Mouse (Mus musculus) stomach, embryonic 15.5 days (tissue): ENCODE measurements around the gene Srpr. TPM values are rescaled to one million over a fixed set of nuclear protein-coding genes. Genes with fewer than 3 reads are reported as not detected.

Experiments
- ATAC-seq: fragments of 200-750 bp; cut with Nextera tagmentation; 2 replicates; pipeline ENCODE4 v1.8.0; 2017; ENCODE audit warnings: low read depth, moderate number of reproducible peaks, moderate TSS enrichment; ENCODE audit not compliant: insufficient read depth, low FRiP score
- H3K27ac ChIP-seq: fragments of 300-500 bp; sonication (generic); 2 replicates; pipeline ENCODE4 v1.5.1; 2015; ENCODE audit warnings: mild to moderate bottlenecking, inconsistent platforms
- H3K27me3 ChIP-seq: fragments of 300-500 bp; sonication (generic); replicated peaks from 2 replicates; pipeline ENCODE4 v1.6.1; 2015; ENCODE audit warnings: inconsistent platforms
- H3K36me3 ChIP-seq: fragments of 300-500 bp; sonication (generic); 2 replicates; pipeline ENCODE4 v1.6.1; 2015; ENCODE audit warnings: inconsistent platforms
- H3K4me1 ChIP-seq: fragments of 300-500 bp; sonication (generic); 2 replicates; pipeline ENCODE4 v1.6.1; 2015; ENCODE audit warnings: inconsistent platforms
- H3K4me2 ChIP-seq: fragments of 300-500 bp; sonication (generic); 2 replicates; pipeline ENCODE4 v1.6.1; 2015; ENCODE audit warnings: mild to moderate bottlenecking, inconsistent platforms
- H3K4me3 ChIP-seq: fragments of 300-500 bp; sonication (generic); replicated peaks from 2 replicates; pipeline ENCODE4 v1.5.1; 2015; ENCODE audit warnings: inconsistent platforms
- H3K9ac ChIP-seq: fragments of 300-500 bp; sonication (generic); 2 replicates; pipeline ENCODE4 v1.6.1; 2015; ENCODE audit warnings: inconsistent platforms
- H3K9me3 ChIP-seq: fragments of 300-500 bp; sonication (generic); 2 replicates; pipeline ENCODE4 v1.6.1; 2016; ENCODE audit warnings: inconsistent platforms
- WGBS: fragments of 180-500 bp; shearing (Covaris S2); methylation state at CpG from one replicate; pipeline ENCODE4 v1.1.7; 2015; 5-methylcytosine and 5-hydroxymethylcytosine counted together
- polyA plus RNA-seq: library from polyadenylated mRNA; unstranded; fragments of >200 nt; fragmentation: Nextera tagmentation; extraction: Ambion mirVana; gene quantifications from 2 replicates; pipeline ENCODE4 v1.2.1, GENCODE M21; 2015

Srpr gene
- polyA plus RNA-seq, 1 experiment from 2014 or later, result 141 TPM

DNA sequence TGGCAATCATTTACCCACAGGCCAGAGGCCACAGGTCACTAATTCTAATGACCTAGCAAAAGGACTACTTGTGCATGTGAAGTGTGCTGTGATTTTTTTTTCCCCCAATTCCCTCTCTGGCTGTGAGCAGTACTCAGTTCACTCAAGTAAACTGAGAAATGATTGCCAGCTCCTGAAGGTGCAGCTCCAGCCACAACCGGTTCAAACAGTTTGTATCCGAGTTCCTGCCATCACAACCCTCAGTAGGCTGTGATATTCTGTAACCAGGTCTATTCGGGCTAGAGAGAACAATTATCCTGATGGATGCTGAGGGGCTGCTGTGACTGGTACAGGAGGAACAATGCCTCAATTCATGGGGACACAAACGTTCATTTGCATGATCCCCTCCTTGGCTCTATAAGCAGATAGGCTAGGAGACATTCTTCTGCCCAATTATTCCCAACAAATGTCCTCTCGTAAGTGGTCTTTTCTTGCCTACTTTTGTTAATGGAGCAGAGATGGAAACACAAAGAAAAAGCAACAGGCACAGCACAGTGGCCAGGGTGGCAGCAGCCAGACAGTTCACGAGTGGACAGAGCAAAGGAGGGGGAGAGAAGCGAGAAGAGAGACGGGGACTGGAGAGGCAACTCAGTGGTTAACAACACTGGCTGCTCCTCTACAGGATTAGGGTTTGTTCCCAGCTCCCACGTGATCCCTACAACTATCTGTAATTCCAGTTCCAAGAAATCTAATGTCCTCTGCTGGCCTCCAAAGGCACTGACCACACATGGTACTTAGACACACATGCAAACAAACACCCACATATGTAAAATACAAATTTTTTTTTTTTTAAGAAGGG, 33.0 kb upstream of the Srpr start:
- Histone ChIP-seq H3K4me1 (no peaks in the 10 kb centered on the region), H3K9me3 (no peaks in the 10 kb centered on the region), H3K4me3 (no peak overlapping the region), H3K9ac (no peak overlapping the region), H3K27me3 (no peaks in the 10 kb centered on the region), H3K36me3 (0 out of 2 replicates have a peak, but pooled peaks cover 12% of the 10 kb centered on the region), H3K27ac (no peak overlapping the region), H3K4me2 (no peak overlapping the region)
- ATAC-seq, result no peak
- 58% methylated on average over 9 of the region's 9 CpGs for WGBS

DNA sequence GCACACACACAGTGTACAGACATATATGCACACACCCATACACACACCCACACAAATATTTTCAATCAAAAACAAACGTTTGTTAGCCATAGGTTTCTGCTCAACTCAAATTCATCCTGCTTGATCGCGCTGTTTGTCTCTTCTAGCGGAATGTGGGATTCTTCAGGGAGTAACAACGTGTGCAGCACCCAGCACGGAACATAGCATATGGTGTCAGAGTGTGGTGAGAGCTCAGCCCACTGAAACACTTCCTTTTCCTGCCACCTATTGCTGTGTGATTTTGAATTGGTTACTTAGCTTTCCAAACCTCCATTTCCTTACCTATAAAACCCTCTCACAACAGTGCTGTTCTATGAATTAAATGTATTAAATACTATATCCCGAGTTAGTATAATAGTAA, 29.9 kb upstream of the Srpr start:
- Histone ChIP-seq H3K36me3 (0 out of 2 replicates have a peak, but pooled peaks cover 12% of the 10 kb centered on the region), H3K4me1 (no peaks in the 10 kb centered on the region), H3K27ac (no peak overlapping the region), H3K9ac (no peak overlapping the region), H3K9me3 (no peaks in the 10 kb centered on the region), H3K4me2 (no peak overlapping the region), H3K27me3 (no peaks in the 10 kb centered on the region), H3K4me3 (no peak overlapping the region)
- ATAC-seq, result no peak
- WGBS, result 89% methylated on average over 7 of the region's 7 CpGs

DNA sequence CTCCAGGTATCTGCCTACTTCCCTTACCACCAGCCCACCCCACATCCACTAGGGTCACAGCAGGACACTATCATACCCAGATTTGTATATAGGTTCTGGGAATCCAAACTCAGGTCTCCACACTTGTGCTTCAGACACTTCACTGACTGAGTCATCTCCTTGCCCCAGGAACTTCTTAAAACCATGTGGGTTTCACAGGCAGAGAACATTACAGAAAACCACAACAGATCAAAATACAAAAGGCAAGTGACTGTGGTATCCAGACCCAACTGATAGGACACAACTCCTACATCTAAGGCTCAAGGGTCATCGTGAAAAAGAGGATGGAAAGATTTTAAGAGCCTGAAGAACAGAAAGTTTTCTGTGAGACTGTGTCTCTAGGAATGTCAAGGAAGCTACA, 26.6 kb upstream of the Srpr start:
- no peak for ATAC-seq
- Histone ChIP-seq H3K27ac (no peak overlapping the region), H3K36me3 (0 out of 2 replicates have a peak, but pooled peaks cover 5% of the 10 kb centered on the region), H3K4me2 (no peak overlapping the region), H3K27me3 (no peaks in the 10 kb centered on the region), H3K4me3 (no peak overlapping the region), H3K9me3 (no peaks in the 10 kb centered on the region), H3K4me1 (no peaks in the 10 kb centered on the region), H3K9ac (no peak overlapping the region)
- 83% methylated on average over 1 of the region's 1 CpGs for WGBS

GRCm38 (mm10) chr9:35175251-35176123, 24.5 kb upstream of the Srpr start, which contains the start of gene Dcps:
TSS of gene Dcps (minus strand) at chr9:35176061.
- Histone ChIP-seq H3K4me3 (peak within 1 kb of the TSS; percentile 74), H3K36me3 (no peaks in the 10 kb centered on the region)

DNA sequence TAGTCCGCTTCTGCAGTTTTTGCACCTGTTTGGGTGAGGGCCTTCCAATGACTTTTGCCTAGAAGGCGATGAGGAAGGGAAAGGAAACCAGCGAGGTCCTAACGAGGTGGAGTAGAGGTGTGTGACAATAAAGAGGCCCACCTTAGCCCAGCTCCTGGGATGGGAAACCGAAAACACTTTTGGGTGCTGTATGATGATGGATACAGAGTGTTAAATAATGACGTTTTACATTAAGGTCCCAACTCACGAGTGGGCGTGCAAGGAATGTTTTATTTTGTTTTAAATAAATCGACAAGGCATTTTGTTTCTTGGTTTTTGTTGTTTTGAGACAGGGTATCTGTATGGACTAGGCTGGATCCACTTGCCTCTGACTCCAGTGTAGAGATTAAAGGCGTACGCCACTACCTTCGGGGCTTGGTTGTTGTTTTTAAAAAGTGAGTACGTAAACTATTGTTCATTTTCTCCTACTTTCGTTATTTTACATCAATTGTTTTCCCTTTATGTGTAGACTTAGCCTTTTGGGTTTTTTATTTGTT, 23.8 kb upstream of the Srpr start:
- 47% methylated on average over 14 of the region's 14 CpGs for WGBS
- H3K9me3 ChIP-seq, result no peaks in the 10 kb centered on the region
- H3K4me2 ChIP-seq, result peak overlapping the region; percentile 61
- no peak overlapping the region for H3K9ac ChIP-seq
- H3K27ac ChIP-seq, result peak overlapping the region; percentile 94; the same call in 1 of the 2 replicates
- no peaks in the 10 kb centered on the region for H3K27me3 ChIP-seq
- ATAC-seq, result no peak
- no peaks in the 10 kb centered on the region for H3K36me3 ChIP-seq
- peak overlapping the region; percentile 74 for H3K4me3 ChIP-seq
- no peaks in the 10 kb centered on the region for H3K4me1 ChIP-seq

More at GRCm38 (mm10) chr9:35175251-35176123, 24.5 kb upstream of the Srpr start, which contains the start of gene Dcps:
- Histone ChIP-seq H3K9me3 (no peaks in the 10 kb centered on the region), H3K4me1 (no peaks in the 10 kb centered on the region), H3K4me2 (peak within 1 kb of the TSS; percentile 61), H3K9ac (peak within 1 kb of the TSS; percentile 71; the same call in 1 of the 2 replicates), H3K27me3 (no peaks in the 10 kb centered on the region), H3K27ac (peak within 1 kb of the TSS; percentile 94)
- ATAC-seq, result peak; percentile 96
- under 1% methylated on average over 38 of the region's 38 CpGs for WGBS

- WGBS, result 78% methylated on average over 2 of the region's 2 CpGs
- no peaks in the 10 kb centered on the region for H3K4me1 ChIP-seq
- H3K36me3 ChIP-seq, result no peaks in the 10 kb centered on the region
- no peaks in the 10 kb centered on the region for H3K9me3 ChIP-seq
- no peak overlapping the region for H3K9ac ChIP-seq
- no peaks in the 10 kb centered on the region for H3K27me3 ChIP-seq
- H3K27ac ChIP-seq, result no peak overlapping the region
- ATAC-seq, result no peak
- no peak overlapping the region for H3K4me2 ChIP-seq
- no peak overlapping the region for H3K4me3 ChIP-seq
Observed at GRCm38 (mm10) chr9:35182832-35183231, 17.1 kb upstream of the Srpr start.

DNA sequence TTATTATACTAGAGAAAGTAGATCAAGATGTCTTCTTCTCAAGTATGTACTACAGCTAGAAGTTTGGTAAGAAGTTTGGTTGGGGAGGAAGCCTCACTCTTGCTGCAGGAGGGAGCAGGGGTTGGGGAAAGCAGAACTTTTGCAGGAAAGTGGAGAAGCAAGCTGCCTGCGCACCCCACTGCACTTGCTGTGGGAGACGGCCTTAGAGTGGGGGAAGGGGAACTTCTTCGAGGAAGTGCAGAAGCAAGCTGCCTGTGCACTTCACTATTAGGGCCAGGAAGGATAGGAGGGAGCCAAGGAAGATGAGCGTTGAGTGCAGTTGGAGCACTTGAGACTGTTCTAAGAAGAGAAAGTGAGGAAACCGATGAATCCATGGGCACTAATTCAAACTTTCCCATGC, 16.6 kb upstream of the Srpr start:
- no peaks in the 10 kb centered on the region for H3K4me1 ChIP-seq
- H3K36me3 ChIP-seq, result no peaks in the 10 kb centered on the region
- WGBS, result 72% methylated on average over 5 of the region's 5 CpGs
- H3K4me2 ChIP-seq, result no peak overlapping the region
- no peak overlapping the region for H3K27ac ChIP-seq
- H3K9ac ChIP-seq, result no peak overlapping the region
- H3K4me3 ChIP-seq, result no peak overlapping the region
- no peaks in the 10 kb centered on the region for H3K9me3 ChIP-seq
- no peak for ATAC-seq
- no peaks in the 10 kb centered on the region for H3K27me3 ChIP-seq

GRCm38 (mm10) chr9:35186430-35186829, 13.5 kb upstream of the Srpr start:
- Histone ChIP-seq H3K36me3 (peaks cover 6% of the 10 kb centered on the region), H3K4me1 (no peaks in the 10 kb centered on the region), H3K4me2 (no peak overlapping the region), H3K27me3 (no peaks in the 10 kb centered on the region), H3K27ac (no peak overlapping the region), H3K9ac (no peak overlapping the region), H3K4me3 (no peak overlapping the region), H3K9me3 (no peaks in the 10 kb centered on the region)
- no peak for ATAC-seq
- WGBS, result 75% methylated on average over 3 of the region's 4 CpGs

- no peak for ATAC-seq
- Histone ChIP-seq H3K4me3 (no peak overlapping the region), H3K9me3 (no peaks in the 10 kb centered on the region), H3K27me3 (no peaks in the 10 kb centered on the region), H3K4me2 (no peak overlapping the region), H3K36me3 (peaks cover 6% of the 10 kb centered on the region), H3K9ac (no peak overlapping the region), H3K27ac (no peak overlapping the region), H3K4me1 (no peaks in the 10 kb centered on the region)
- whole genome bisulfite sequencing, result 81% methylated on average over 10 of the region's 10 CpGs
Observed at GRCm38 (mm10) chr9:35187351-35187903, 12.5 kb upstream of the Srpr start.

DNA sequence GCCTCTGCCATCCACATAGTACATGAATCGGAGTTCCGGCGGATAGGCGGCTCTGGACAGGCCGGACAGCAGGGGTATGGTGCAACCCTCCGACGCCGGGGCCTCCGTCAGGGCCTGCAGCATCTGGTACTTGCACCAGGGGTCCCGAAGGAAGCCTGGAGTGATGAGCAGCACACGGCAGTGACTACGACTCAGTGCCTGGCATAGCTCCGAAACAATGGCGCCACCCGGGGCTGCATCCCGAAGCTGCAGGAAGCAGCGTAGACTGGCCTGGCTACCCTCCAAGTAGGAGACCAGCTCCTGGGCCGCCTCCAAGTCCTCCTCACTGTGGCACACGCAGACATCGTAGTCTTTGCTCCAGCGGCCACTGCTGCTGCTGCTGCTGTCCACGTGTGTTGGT, 11.3 kb upstream of the Srpr start:
- no peak for ATAC-seq
- H3K36me3 ChIP-seq, result peaks cover 6% of the 10 kb centered on the region
- H3K4me3 ChIP-seq, result no peak overlapping the region

DNA sequence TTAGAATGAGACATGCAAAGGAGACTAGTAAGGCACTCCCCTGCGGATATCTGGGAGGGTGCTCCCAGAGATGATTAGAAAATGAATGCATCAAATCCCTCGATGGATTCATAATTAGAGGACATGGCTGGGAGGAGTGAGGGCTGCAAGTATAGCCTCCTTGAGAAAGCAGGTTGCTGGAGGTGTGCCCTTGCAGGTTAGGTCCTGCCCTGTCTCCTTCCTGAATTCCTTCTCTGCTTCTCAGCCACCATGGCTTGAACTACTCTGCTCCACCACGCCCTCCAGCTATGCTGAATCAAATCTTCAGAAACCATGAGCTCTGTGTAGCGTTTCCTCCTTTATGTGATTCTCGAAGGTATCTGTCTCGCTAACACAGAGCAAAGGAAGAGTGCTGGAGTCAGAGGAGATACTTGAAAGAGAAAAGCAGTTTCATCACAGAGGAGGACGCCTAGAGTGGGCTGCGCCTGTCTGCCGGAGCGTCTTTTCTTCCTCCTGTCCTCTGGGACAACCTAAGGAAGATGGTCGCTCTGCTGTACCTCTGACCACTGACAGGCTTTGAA, 6.9 kb upstream of the Srpr start:
- no peak overlapping the region for H3K4me2 ChIP-seq
- no peaks in the 10 kb centered on the region for H3K4me1 ChIP-seq
- ATAC-seq, result no peak
- no peak overlapping the region for H3K9ac ChIP-seq
- H3K27me3 ChIP-seq, result no peaks in the 10 kb centered on the region
- 79% methylated on average over 11 of the region's 11 CpGs for WGBS
- H3K4me3 ChIP-seq, result no peak overlapping the region
- peaks cover 6% of the 10 kb centered on the region for H3K36me3 ChIP-seq
- no peaks in the 10 kb centered on the region for H3K9me3 ChIP-seq
- H3K27ac ChIP-seq, result no peak overlapping the region; the same call in 1 of the 2 replicates

More for the DNA sequence above, 11.3 kb upstream of the Srpr start:
- no peak overlapping the region for H3K4me2 ChIP-seq
- no peak overlapping the region for H3K27ac ChIP-seq
- no peak overlapping the region for H3K9ac ChIP-seq
- no peaks in the 10 kb centered on the region for H3K9me3 ChIP-seq
- H3K27me3 ChIP-seq, result no peaks in the 10 kb centered on the region
- H3K4me1 ChIP-seq, result no peaks in the 10 kb centered on the region
- WGBS, result 83% methylated on average over 22 of the region's 22 CpGs
